Mouse (Mus musculus) cortical plate, adult 2 months (tissue): Measurements from ENCODE around the gene Eif3c.

Experiments
- CTCF ChIP-seq: fragments of 200-500 bp; IDR thresholded peaks from 2 replicates; pipeline ENCODE4 v1.5.1; 2011; ENCODE audit warnings: mild to moderate bottlenecking, control low read depth, low read length; ENCODE audit not compliant: insufficient read depth; ENCODE audit errors: extremely low read depth
- POLR2A ChIP-seq: fragments of 200-500 bp; IDR thresholded peaks from 2 replicates; pipeline ENCODE4 v1.6.1; 2011; ENCODE audit warnings: mild to moderate bottlenecking, low read length, control low read depth; ENCODE audit not compliant: insufficient read depth; ENCODE audit errors: extremely low read depth

DNA sequence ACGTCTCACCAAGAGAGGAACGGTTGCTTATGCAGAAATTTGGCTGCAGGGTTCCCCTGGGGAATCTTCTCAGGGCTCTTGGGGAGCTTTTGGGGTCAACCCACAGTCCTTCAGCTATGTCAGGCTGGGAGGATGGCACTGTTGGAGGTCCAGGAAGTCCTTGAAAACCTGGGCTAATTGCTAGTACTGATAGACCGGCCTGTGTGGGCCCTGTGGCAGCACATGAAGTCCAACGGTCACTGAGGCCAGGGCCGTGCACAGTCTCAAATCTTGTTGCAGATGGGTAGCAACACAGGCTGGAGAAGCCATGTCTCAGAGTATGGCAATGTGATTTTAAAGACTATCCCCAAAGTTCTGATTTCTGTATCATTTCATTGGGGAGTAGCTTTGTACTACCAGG, 41.6 kb upstream of the Eif3c start:
- TF ChIP-seq POLR2A (no peak), CTCF (no peak)
